Mouse (Mus musculus): ENCODE measurements around the gene Fbxo47.

GRCm38 (mm10) chr11:97827654-97828053 is 56.3 kb downstream of the Fbxo47 start:
- no peak for TF ChIP-seq CTCF (IDR thresholded peaks at IDR 0.05; ENCODE audit: borderline replicate concordance, insufficient read depth, low read depth, low read length)
- TF ChIP-seq POLR2A (IDR thresholded peaks at IDR 0.05; ENCODE audit: borderline replicate concordance, insufficient read depth, low read length), result no peak
